Mouse (Mus musculus) adrenal gland (tissue): Measurements from ENCODE around the gene Ccdc184.

Experiments used
- intact Hi-C: fragments of 180-260 bp; cut with DNase I; formaldehyde crosslinking; loops from one replicate; pipeline ENCODE4 v1.15.1; 2025

Gene Ccdc184

DNA sequence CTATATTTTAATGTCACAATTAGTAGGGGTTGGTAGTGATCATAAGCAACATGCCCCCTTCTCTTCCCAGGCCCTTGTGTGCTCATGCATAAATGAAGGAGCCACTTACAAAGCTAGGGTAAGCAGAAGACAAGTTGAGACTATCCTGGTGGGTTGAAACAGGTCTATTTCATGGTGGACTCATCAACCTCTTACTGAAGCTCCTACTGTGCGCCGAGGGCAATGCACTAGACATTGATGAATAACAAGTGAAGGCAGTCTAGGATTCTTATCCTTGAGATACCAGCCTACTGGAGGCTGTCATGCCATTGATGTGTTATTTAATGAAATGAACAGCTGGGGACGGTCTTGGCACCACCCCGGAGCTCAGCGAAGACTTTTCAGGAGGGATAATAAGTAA lies 11.7 kb upstream of the Ccdc184 start:
- intact Hi-C loops = no loop called here

DNA sequence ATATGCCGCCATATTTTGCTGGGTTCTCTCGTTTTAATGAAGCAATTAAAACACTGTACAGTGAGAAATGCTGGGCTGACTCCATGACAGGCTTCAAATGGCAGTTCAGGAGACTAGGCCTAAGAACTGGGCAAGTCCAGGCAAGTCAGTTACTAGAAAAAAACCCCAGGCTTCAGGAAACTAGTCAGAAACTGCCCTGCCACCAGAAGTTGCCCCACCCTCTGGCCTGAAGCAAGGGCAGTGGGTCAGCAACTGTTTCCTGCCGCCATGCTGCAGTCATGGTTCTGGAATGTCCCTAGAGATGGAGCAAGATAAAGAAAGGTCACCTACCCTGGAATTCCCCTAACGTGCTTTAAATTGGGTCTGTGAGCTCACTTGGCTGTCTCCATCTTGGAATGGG lies 11.0 kb upstream of the Ccdc184 start:
- intact Hi-C loops = no loop called here

DNA sequence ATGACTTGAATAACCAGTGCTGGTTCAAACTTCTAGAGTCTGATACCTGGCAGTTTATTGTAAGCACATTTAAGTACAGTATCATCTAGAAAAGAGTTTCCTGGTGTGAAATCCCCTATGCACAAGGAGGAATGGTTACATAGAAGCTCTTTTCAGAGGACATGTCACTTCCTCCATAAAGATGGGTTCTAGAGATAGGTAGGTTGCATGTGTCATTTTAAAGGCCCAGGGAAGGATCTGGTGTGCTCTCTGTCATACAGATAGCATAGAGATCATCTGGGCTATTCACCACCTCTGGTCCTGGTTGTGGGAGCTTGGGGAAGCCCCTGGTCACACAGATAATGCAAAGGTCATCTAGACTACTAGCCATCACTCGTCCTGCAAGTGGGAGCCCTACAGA lies 9.7 kb upstream of the Ccdc184 start:
- intact Hi-C loops = no loop called here

DNA sequence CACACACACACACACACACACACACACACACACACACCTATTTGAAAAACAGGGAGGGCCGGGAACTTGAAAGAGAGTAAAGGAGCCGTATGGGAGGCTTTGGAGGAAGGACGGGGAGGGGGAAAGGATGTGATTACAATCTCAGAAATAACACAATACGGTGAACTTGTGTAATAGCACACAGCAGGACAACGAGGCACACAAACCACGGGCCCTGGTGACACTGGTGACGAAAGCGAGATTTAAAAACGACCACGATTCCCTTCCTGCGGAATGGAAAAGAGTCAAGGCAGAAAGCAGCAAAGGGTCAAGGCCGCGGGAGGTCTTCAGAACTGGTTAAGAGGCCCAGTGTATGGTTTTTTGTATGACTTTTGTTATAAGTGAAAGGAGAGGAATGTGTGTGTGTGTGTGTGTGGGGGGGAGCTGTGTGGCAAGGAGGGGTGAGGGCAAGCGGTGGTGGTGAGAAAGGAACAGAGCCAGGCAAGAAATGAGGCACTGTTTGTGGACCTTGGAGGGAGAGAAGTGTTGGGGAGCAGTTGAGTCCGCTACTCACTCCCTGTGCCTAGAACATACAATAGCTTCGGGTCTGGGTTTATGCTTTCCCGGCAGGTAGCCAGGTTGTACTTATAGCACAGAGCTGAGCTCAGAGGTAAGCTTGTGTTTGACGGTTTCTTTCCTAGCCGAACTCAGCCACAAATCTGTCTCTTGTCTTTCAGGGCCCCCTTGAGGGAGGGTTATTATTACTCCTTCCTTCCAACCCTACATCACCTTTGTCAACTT lies 5.7 kb upstream of the Ccdc184 start:
- intact Hi-C loops = no loop called here

DNA sequence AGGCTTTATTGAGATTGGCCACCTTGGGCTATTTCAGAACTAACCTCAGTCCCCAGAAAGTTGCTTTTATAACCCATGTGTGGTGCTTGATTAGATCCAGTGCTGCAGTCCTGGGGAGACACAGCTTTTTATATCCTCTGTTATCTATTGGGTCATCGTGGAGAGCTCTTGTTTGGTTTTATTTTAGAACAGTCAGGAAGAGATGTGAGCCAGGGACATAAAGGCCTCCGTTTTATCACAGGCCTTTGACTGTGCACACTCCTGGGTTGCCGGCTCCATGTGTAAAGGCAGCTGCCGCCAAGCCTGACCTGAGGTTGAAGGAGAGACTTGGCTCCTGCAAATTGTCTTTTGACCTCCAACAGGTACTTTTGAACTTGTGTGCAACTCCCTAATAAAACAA lies 4.4 kb upstream of the Ccdc184 start:
- intact Hi-C loops = no loop called here

DNA sequence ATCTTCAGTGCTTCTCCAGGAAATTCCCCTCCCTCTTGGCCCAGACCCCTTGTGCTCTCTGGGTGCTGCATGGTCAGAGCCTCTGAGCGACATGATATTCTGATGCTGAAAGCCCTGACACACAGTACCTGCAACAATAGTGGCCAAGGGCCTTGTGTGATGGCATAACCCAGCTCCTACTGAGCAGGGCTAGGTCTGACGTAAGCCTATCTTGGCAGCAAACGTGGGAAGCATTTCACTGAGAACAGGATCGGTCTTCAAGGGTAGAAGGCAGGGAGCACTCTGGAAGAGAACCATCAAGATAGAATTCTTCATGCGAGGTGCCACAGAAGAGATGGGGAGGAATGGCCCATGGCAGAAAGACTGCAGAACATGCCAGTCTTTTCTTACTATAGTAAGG lies 1.4 kb upstream of the Ccdc184 start, which contains the start of gene Asb8:
TSS of gene Asb8 (minus strand) at position 101 of the 400 bp plus-strand sequence.
- intact Hi-C loops = no loop called here

DNA sequence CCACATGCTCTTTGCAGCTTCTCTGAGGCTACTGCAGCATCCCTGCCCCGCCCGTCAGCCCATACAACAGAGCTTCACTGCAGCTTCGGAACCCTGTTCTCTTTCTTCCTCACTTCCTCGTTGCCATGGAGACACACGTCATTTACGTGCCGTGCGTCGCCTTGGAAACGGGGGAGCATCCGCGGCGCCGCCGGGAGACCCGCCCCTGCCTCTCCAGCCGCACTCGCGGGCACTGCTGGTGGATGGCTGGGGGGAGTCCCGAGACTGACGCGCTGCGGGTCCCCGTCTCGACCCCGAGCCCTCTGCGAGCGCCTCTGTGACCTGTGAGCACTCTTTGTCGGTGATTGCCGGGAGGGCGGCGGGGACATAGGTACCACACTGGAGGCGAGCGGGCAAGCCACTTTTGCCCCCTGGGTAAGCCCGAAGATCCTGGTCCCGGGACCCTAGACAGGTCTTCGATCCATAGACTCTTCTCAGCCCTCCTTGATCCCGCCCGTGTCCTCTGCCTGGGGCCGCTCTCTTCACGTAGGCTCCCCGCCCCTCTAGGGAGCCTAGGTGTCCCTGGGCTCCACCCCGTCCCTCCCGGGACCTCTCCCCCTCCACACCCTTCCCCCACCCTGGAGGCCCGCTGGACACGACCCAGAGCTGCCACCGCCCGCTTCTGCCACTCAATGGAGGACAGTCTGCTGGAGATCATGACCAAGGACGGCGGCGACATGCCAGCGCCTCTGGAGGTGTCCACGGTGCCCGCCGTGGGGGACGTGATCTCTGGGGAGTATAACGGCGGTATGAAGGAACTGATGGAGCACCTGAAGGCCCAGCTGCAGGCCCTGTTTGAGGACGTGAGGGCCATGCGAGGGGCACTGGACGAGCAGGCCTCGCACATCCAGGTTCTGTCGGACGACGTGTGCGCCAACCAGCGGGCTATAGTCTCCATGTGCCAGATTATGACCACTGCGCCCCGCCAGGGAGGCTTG lies 975 bp downstream of the Ccdc184 start:
- intact Hi-C loops = no loop called here

DNA sequence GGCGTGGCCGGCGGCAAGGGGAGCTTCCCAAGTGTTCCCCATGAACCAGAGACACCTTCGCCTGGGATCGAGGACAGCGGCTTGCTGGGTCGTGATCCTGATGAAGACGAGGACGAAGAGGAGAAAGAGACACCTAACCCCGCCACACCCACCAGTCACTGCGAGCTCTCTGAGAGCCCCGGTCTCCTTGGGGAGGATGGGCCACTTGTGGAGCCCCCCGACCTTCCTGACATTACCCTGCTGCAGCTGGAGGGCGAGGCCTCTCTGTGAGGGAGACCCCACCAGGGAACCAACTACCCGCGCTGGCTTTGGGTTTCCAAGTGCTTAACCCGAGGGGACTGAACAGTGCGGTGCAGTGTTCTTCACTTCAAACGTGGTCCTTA lies 1.7 kb downstream of the Ccdc184 start:
- intact Hi-C loops = no loop called here

DNA sequence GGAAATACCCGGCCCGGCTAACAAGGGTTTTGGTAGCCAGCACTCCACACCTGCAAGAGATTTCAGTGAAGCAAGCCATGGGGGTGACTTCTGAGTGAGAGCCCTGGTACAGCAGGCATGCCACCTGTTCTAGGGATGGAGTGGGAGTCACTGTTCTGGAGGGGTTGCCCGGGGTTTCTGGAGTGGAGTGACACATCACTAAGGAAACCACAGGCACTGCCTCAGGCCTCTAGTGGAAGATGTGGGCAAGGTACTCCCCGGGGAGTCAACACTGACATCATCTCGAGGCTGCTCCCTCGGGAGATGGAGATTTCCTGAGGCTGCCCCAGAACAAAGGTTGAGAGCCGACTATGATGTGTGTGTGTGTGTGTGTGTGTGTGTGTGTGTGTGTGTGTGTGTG lies 3.4 kb downstream of the Ccdc184 start:
- intact Hi-C loops = loop anchor here (5.0 kb wide), 1 partner anchor 83 kb away; no protein-coding TSS in a partner anchor

DNA sequence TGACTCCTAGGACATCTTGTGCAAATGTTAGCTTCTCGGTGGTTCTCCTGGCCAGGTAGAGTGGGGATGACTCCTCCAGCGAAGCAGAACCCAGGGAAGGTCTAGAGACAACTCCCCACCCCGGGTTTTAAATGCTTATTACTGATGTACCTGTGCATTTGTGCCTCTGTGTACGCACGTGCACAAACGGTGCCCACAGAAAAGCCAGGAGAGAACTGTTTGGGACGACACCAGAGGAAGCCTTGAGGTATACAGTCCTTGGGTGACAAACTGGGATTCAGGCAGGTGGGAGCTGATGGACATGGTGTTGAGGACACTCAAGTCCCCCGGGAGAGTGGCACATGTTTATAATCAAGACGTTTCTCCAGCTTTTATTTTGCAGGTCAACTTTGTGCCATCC lies 4.0 kb downstream of the Ccdc184 start:
- intact Hi-C loops = loop anchor here (5.0 kb wide), 1 partner anchor 84 kb away; no protein-coding TSS in a partner anchor

DNA sequence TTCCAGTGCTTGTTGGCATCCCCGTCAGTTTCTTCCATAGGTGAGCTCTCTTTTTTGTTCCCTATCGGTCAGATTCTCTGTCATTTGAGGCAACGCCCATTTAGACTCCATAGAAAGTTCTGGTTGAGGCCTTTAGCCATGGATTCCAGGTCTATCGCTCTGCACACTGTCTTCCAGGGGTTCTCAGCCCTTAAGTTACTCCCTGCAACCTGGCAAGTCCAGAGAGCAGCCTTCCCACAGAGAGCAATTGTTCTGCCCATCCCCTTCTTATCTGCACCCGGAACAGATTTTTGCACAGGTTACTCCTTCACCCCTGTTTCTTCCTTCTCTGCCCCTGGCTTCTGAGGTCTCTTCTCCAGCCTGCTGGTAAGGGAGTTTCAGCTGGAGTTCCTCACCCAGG lies 5.2 kb downstream of the Ccdc184 start:
- intact Hi-C loops = loop anchor here (5.0 kb wide), 1 partner anchor 85 kb away; no protein-coding TSS in a partner anchor

DNA sequence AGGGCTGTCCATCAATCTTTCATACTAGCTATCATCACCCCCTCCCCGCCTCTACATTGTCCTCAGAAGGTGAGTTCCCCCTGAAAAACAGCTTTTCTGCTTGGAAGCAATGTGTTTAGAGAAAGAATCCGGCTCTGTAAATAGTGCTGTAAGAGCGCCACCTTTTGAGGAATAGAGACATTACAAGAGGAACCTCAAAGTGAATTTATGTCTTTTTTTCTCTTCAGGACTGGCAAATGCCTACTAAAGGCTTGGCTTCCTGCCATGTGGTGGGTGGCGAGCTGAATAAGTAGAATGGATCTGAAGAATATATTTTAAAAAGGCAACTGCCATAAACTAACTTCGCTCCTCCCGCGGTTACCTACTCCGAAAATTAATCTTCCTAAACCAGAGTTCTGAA lies 6.9 kb downstream of the Ccdc184 start:
- intact Hi-C loops = loop anchor here (5.0 kb wide), 1 partner anchor 87 kb away; no protein-coding TSS in a partner anchor

DNA sequence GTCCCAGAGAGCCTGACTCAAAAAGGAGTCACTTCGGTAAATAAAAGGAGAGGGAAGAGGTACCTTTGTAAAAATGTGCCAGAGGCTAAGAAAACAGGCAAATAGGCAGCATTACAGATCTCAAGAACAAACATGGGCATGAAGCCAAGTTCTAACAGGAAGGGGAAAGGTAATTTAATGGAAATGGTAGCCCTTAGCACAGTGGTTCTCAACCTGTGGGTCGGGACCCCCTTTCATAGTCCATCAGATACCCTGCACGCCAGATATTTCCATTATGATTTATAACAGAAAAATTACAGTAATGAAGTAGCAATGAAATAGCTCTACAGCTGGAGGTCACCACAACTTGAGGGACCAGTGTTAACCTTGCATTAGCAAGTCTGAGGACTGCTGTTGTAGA lies 10.4 kb downstream of the Ccdc184 start:
- intact Hi-C loops = no loop called here

DNA sequence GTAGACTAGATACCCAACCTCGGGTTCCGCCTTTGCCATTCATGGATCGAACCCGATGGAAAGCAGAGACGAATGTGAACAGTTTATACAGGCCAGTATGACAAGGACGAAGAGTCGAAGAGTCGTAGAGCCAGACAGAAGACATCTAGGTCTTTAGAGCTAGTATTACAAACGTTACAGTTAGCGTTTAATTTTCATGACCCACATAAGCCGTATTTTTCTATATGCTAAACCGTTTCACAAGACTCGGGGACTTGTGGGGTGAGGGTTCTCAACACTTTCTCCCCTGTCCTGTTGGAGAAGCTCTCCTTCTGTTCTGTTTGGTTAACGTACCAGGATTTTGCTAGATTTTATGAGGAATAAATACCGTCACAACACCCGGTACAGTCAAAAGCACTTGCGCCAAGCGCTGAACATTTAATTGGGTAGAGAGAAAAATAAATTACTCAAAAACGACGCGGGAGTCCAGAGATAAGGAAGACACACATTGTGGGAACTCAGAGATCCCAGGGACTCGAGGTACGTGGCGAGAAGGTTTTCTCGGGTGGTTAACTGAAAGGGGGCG lies 13.7 kb downstream of the Ccdc184 start:
- intact Hi-C loops = loop anchor here (5.0 kb wide), 1 partner anchor 212 kb away; no protein-coding TSS in a partner anchor

DNA sequence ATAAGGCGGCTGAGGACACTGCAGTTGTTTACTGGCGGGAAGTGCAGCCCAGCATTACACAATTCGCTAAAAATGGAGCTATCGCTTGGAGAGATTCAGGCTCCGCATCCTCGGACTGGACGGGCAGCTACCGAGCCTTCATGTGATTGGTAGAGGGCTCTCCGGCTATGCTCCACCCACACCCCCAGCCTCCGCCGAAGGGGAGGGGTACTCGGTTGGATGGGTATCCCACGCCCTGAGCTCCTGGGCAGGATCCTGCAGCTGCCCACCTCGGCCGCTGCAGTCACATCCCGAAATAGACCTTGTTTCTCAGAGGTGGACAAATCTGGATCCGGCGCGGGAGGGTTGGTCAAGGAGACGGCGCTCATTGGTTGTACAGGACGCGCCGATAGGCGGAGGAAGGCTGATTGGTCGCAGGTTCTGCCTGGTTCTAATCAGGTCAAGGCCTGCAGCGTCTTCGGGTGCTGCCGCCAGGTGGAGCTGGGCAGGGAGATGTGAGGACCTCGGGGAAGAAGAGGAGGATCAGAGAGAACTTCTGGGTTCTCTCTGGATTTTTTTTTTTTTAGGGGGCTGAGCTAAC lies 14.3 kb downstream of the Ccdc184 start:
- intact Hi-C loops = loop anchor here (5.0 kb wide), 1 partner anchor 211 kb away; no protein-coding TSS in a partner anchor

DNA sequence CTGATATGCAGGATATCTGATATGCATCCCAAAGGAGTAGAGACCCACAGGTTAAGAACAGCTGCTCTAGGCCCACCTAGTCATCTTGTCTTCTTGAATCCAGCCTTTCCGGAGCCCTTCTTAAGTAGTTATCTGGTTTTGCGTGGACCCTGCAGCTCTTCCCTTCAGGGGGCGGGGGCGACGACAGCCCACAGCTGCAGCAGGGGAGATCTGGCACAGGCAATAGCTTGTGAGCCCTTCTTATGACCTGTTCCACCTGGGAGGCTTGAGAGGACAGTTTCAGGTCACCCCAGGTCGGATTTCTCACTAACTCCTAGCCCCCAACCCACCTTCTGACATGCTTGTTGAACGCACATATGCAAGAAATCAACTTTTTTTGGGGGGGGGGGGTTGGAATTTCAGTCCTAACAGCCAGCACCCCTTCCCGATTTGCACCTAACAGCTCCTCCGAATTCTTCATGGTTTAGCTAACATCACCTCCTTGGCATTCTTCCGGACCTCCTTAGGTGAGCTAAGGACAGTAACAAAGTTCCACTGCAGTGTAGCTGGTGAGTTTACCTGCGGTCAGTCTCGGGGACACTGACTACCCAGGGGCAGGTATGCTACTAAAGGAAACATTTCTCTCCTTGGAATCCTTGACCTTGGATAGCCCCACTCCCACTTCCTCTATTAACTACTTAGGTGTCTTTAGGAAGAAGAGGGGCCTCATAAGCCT lies 15.1 kb downstream of the Ccdc184 start:
- intact Hi-C loops = loop anchor here (5.0 kb wide), 1 partner anchor 210 kb away; no protein-coding TSS in a partner anchor

DNA sequence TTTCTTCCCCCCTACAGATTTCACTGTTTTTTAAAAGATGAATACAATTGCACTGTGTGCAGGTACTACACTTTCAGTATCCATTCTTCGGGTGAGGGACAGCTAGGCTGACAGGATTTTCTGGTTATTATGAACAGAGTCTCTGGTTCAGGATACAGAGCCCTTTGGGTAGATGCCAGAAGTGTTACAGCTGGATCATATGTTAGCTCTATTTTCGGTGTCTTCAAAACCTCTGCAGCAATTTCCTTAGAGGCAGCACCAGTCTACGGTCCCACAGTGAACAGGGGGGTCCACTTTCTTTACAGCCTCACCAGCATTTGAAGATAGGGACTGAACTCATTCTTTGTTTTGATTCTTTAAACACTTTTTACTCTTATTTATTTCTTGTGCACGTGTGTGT lies 17.5 kb downstream of the Ccdc184 start:
- intact Hi-C loops = loop anchor here (5.0 kb wide), 1 partner anchor 208 kb away; no protein-coding TSS in a partner anchor

DNA sequence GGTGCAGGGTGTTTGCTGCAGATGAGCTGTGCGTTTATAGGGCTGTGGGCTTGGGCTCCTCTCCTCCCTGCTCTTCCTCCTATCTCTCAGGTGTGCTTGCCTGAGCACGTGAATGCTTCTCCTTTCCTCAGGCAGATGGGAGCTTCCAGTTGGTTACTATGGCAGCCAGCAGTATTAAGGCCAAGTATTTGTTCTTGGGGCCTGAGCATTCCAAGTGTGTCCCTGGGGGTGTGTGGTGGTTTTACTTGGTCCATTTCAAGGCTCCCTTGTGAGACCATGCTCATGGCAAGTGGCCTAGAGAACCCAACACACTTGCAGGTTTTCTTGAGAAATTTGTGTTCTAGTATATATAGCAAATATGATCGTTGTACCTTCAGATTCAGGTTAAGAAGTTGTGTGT lies 28.5 kb downstream of the Ccdc184 start, which contains the start of gene Olfr288:
TSS of gene Olfr288 (minus strand) at position 101 of the 400 bp plus-strand sequence.
- intact Hi-C loops = no loop called here

DNA sequence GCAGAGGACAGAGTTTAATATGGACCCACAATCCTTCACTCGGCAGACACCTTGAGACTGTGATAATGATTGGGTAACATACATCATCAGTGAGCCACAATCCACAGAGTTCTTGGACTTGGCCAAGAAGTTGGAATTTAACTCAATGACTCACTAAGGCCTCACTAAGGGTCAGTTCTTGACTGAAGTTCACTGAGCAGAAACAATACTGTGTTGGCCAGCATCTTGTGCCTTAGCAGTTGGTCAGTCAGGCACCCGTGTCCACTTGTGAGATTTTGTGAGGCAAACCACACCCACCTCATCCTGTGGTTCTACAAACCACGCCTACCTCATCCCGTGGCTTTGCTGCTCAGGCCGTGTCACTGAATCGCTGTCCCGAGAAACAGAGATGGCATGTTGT lies 42.7 kb downstream of the Ccdc184 start:
- intact Hi-C loops = no loop called here

DNA sequence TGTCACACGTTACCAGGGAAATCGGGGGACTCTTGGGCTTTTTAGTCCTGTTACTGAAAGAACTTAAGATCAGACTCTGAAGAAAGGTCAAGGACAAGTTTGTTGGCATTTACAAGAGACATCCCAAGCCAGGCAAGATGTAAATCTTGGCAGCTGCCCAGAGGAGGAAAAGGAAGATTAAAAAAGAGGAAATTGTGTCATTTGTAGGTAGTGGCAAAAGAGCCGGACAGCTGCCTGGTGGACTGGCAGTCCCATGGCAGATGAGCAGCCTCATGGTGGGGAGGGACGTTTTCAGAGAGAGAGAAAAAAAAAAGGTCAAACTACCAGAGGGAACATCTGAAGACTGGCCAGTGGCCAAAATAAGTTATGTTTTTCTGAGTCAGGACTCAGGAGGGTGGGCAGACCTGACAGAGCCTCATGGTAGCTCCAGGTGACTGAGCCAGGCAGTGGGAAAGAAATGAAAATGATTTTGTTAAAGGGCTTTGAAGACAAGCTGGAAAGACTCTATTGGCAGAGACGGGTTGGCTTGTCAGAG lies 46.4 kb downstream of the Ccdc184 start:
- intact Hi-C loops = no loop called here
